Mouse (Mus musculus): ENCODE measurements around the gene Car10. TPM values are rescaled to one million over a fixed set of nuclear protein-coding genes. Genes with fewer than 3 reads are reported as not detected.

The Car10 gene
- polyA plus RNA-seq, 1 experiment from 2014 or later: 0.05 TPM

DNA sequence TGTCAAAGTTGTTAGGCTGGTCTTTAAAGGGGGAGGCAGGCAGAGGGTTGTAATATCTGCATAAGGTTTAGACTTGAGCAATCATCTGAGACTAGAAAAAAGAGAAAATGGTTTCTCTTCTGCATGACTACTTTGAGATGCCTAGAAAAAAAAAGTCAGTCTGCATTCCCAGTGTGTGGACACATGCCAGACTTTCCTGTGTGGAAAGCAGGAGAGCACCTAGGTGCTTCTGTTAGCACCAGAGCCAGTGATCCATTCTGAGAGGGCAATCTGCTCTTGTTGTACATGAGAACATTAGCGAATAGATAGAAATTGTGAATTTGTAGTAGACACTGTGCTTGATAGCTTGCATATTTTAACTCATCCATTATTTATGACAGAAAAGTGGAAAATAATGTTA, 40.0 kb downstream of the Car10 start:
- no peaks in the 10 kb centered on the region for H3K4me1 ChIP-seq (replicated peaks; ENCODE audit: control insufficient read depth, insufficient read depth)
- TF ChIP-seq CTCF (IDR thresholded peaks at IDR 0.05; ENCODE audit: low read depth): no peak
- TF ChIP-seq EP300 (optimal IDR thresholded peaks at IDR 0.05): no peak
- WGBS: 92% methylated on average over 1 of the region's 1 CpGs
- H3K9ac ChIP-seq (ENCODE audit: low read length): no peak overlapping the region
- no peaks in the 10 kb centered on the region for H3K9me3 ChIP-seq (ENCODE audit: control insufficient read depth, low read length)
- no peak overlapping the region for H3K4me2 ChIP-seq (replicated peaks; ENCODE audit: low read depth)
- H3K27ac ChIP-seq (replicated peaks): no peak overlapping the region
- ATAC-seq (ENCODE audit: low FRiP score, low TSS enrichment) (no peak), DNase-seq (ENCODE audit: low spot score) (no peak)
- no peaks in the 10 kb centered on the region for H3K36me3 ChIP-seq (ENCODE audit: control insufficient read depth, insufficient read depth, low read length)
- H3K27me3 ChIP-seq (ENCODE audit: control insufficient read depth, insufficient read depth, low read length): no peaks in the 10 kb centered on the region
- H3K4me3 ChIP-seq (ENCODE audit: low read depth, low read length): no peak overlapping the region

DNA sequence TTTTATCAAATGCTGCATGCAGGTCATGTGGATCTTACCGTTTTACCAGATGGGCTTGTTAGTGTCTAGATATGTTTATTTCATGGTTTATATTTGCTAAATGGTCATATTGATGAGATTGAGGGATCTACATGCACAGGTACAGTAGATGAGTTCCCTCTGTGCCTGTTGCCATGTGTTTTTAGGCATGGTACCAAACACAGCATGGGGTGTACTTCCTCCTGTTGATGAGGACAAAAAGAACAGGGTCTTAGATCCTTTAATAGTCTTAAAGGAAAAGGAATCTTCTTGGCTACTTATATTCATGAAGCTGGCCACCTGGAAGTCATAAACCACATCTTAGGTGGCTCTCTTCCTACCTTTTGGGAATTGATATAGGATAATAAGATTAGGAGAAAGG, 43.9 kb downstream of the Car10 start:
- Histone ChIP-seq H3K4me3 (ENCODE audit: low read depth, low read length) (no peak overlapping the region), H3K9me3 (ENCODE audit: control insufficient read depth, low read length) (no peaks in the 10 kb centered on the region), H3K4me2 (replicated peaks; ENCODE audit: low read depth) (no peak overlapping the region), H3K27ac (replicated peaks) (no peak overlapping the region), H3K36me3 (ENCODE audit: control insufficient read depth, insufficient read depth, low read length) (no peaks in the 10 kb centered on the region), H3K9ac (ENCODE audit: low read length) (no peak overlapping the region), H3K27me3 (ENCODE audit: control insufficient read depth, insufficient read depth, low read length) (no peaks in the 10 kb centered on the region), H3K4me1 (replicated peaks; ENCODE audit: control insufficient read depth, insufficient read depth) (no peaks in the 10 kb centered on the region)
- ATAC-seq (ENCODE audit: low FRiP score, low TSS enrichment) (no peak), DNase-seq (ENCODE audit: low spot score) (no peak)
- TF ChIP-seq CTCF (IDR thresholded peaks at IDR 0.05; ENCODE audit: low read depth): no peak
- no peak for TF ChIP-seq EP300 (optimal IDR thresholded peaks at IDR 0.05)
- WGBS: 53% methylated on average over 1 of the region's 1 CpGs

GRCm38 (mm10) chr11:93144544-93144943, 46.7 kb downstream of the Car10 start:
- no peak overlapping the region for H3K4me3 ChIP-seq (ENCODE audit: low read depth, low read length)
- H3K9me3 ChIP-seq (ENCODE audit: control insufficient read depth, low read length): no peaks in the 10 kb centered on the region
- H3K36me3 ChIP-seq (ENCODE audit: control insufficient read depth, insufficient read depth, low read length): no peaks in the 10 kb centered on the region
- 9% methylated on average over 2 of the region's 2 CpGs for WGBS
- H3K9ac ChIP-seq (ENCODE audit: low read length): no peak overlapping the region
- H3K27me3 ChIP-seq (ENCODE audit: control insufficient read depth, insufficient read depth, low read length): no peaks in the 10 kb centered on the region
- no peak overlapping the region for H3K4me2 ChIP-seq (replicated peaks; ENCODE audit: low read depth)
- no peak for ATAC-seq (ENCODE audit: low FRiP score, low TSS enrichment)
- no peak for DNase-seq (ENCODE audit: low spot score)
- TF ChIP-seq EP300 (optimal IDR thresholded peaks at IDR 0.05) (no peak), CTCF (IDR thresholded peaks at IDR 0.05; ENCODE audit: low read depth) (peak; percentile 71)
- no peak overlapping the region for H3K27ac ChIP-seq (replicated peaks)
- H3K4me1 ChIP-seq (replicated peaks; ENCODE audit: control insufficient read depth, insufficient read depth): no peaks in the 10 kb centered on the region

- Histone ChIP-seq H3K4me3 (ENCODE audit: low read depth, low read length) (no peak overlapping the region), H3K27ac (replicated peaks) (no peak overlapping the region), H3K4me1 (replicated peaks; ENCODE audit: control insufficient read depth, insufficient read depth) (no peaks in the 10 kb centered on the region), H3K27me3 (ENCODE audit: control insufficient read depth, insufficient read depth, low read length) (no peaks in the 10 kb centered on the region), H3K9me3 (ENCODE audit: control insufficient read depth, low read length) (no peaks in the 10 kb centered on the region), H3K36me3 (ENCODE audit: control insufficient read depth, insufficient read depth, low read length) (no peaks in the 10 kb centered on the region), H3K9ac (ENCODE audit: low read length) (no peak overlapping the region), H3K4me2 (replicated peaks; ENCODE audit: low read depth) (no peak overlapping the region)
- TF ChIP-seq EP300 (optimal IDR thresholded peaks at IDR 0.05): no peak
- ATAC-seq (ENCODE audit: low FRiP score, low TSS enrichment) (no peak), DNase-seq (ENCODE audit: low spot score) (no peak)
- WGBS: 47% methylated on average over 3 of the region's 3 CpGs
Observed at GRCm38 (mm10) chr11:93154910-93155309, 57.1 kb downstream of the Car10 start.

DNA sequence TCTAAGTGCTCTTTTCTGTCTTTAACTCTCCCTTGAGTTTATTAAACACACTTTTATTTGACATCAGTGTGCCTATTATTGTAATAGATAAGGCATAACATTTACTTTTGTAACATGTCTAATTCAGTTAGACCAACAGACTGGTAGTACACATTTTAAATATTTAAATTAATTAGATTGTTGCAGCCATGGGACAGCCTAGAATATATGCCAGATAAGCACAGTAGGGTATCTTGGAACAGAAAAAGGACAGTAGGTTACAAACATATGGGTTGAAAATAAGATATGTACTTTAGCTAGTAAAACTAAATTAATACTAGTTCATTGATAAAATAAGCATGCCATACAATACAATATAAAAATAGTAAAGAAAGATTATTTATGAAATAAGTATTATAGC, 74.6 kb downstream of the Car10 start:
- DNase-seq (ENCODE audit: low spot score): no peak
- H3K27me3 ChIP-seq (ENCODE audit: control insufficient read depth, insufficient read depth, low read length): no peaks in the 10 kb centered on the region
- TF ChIP-seq CTCF (IDR thresholded peaks at IDR 0.05; ENCODE audit: low read depth): no peak
- no peak for TF ChIP-seq EP300 (optimal IDR thresholded peaks at IDR 0.05)
- H3K4me2 ChIP-seq (replicated peaks; ENCODE audit: low read depth): no peak overlapping the region
- no peaks in the 10 kb centered on the region for H3K4me1 ChIP-seq (replicated peaks; ENCODE audit: control insufficient read depth, insufficient read depth)
- no peak overlapping the region for H3K27ac ChIP-seq (replicated peaks)
- no peak overlapping the region for H3K4me3 ChIP-seq (ENCODE audit: low read depth, low read length)
- no peak overlapping the region for H3K9ac ChIP-seq (ENCODE audit: low read length)
- no peak for ATAC-seq (ENCODE audit: low FRiP score, low TSS enrichment)
- H3K36me3 ChIP-seq (ENCODE audit: control insufficient read depth, insufficient read depth, low read length): no peaks in the 10 kb centered on the region
- no peaks in the 10 kb centered on the region for H3K9me3 ChIP-seq (ENCODE audit: control insufficient read depth, low read length)

GRCm38 (mm10) chr11:93173533-93174308, 75.9 kb downstream of the Car10 start:
- no peak overlapping the region for H3K27ac ChIP-seq (replicated peaks)
- H3K4me2 ChIP-seq (replicated peaks; ENCODE audit: low read depth): no peak overlapping the region
- H3K9me3 ChIP-seq (ENCODE audit: control insufficient read depth, low read length): no peaks in the 10 kb centered on the region
- no peaks in the 10 kb centered on the region for H3K36me3 ChIP-seq (ENCODE audit: control insufficient read depth, insufficient read depth, low read length)
- WGBS: 98% methylated on average over 1 of the region's 1 CpGs
- no peak overlapping the region for H3K9ac ChIP-seq (ENCODE audit: low read length)
- TF ChIP-seq EP300 (optimal IDR thresholded peaks at IDR 0.05): no peak
- TF ChIP-seq CTCF (IDR thresholded peaks at IDR 0.05; ENCODE audit: low read depth): no peak
- DNase-seq (ENCODE audit: low spot score): no peak
- no peak for ATAC-seq (ENCODE audit: low FRiP score, low TSS enrichment)
- H3K4me1 ChIP-seq (replicated peaks; ENCODE audit: control insufficient read depth, insufficient read depth): no peaks in the 10 kb centered on the region
- no peaks in the 10 kb centered on the region for H3K27me3 ChIP-seq (ENCODE audit: control insufficient read depth, insufficient read depth, low read length)
- H3K4me3 ChIP-seq (ENCODE audit: low read depth, low read length): no peak overlapping the region
